Mouse (Mus musculus) lung, embryonic 15.5 days (tissue): ENCODE results near the gene Gm17689. TPM values are rescaled to one million over a fixed set of nuclear protein-coding genes. Genes with fewer than 3 reads are reported as not detected.

Source experiments
- ATAC-seq: fragments of 200-750 bp; cut with Nextera tagmentation; 2 replicates; pipeline ENCODE4 v1.8.0; 2017; ENCODE audit warnings: moderate number of reproducible peaks, borderline replicate concordance; ENCODE audit not compliant: low FRiP score, low TSS enrichment; ENCODE audit errors: extremely low read depth
- H3K27ac ChIP-seq: fragments of 300-500 bp; sonication (generic); 2 replicates; pipeline ENCODE4 v1.5.1; 2015; ENCODE audit warnings: moderate library complexity, mild to moderate bottlenecking, inconsistent platforms
- H3K27me3 ChIP-seq: fragments of 300-500 bp; sonication (generic); 2 replicates; pipeline ENCODE4 v1.6.1; 2015; ENCODE audit warnings: inconsistent platforms
- H3K36me3 ChIP-seq: fragments of 300-500 bp; sonication (generic); 2 replicates; pipeline ENCODE4 v1.6.1; 2015; ENCODE audit warnings: inconsistent platforms
- H3K4me1 ChIP-seq: fragments of 300-500 bp; sonication (generic); 2 replicates; pipeline ENCODE4 v1.6.1; 2015; ENCODE audit warnings: inconsistent platforms
- H3K4me2 ChIP-seq: fragments of 300-500 bp; sonication (generic); 2 replicates; pipeline ENCODE4 v1.6.1; 2015; ENCODE audit warnings: inconsistent platforms, mild to moderate bottlenecking, moderate library complexity
- H3K4me3 ChIP-seq: fragments of 300-500 bp; sonication (generic); 2 replicates; pipeline ENCODE4 v1.5.1; 2015; ENCODE audit warnings: mild to moderate bottlenecking, inconsistent platforms
- H3K9ac ChIP-seq: fragments of 300-500 bp; sonication (generic); 2 replicates; pipeline ENCODE4 v1.6.1; 2015; ENCODE audit warnings: inconsistent platforms
- H3K9me3 ChIP-seq: fragments of 300-500 bp; sonication (generic); 2 replicates; pipeline ENCODE4 v1.6.1; 2016; ENCODE audit warnings: inconsistent platforms
- WGBS: fragments of 180-500 bp; shearing (Covaris S2); methylation state at CpG from one replicate; pipeline ENCODE4 v1.1.7; 2015; 5-methylcytosine and 5-hydroxymethylcytosine counted together
- polyA plus RNA-seq: library from polyadenylated mRNA; unstranded; fragments of >200 nt; fragmentation: Nextera tagmentation; extraction: Ambion mirVana; gene quantifications from 2 replicates; pipeline ENCODE4 v1.2.1, GENCODE M21; 2015

Gm17689 gene
- not detected in 2 replicates for polyA plus RNA-seq

- WGBS, result 60% methylated on average over 1 of the region's 1 CpGs
- ATAC-seq, result no peak
- no peak within 1 kb of the TSS for H3K4me3 ChIP-seq
Observed at GRCm38 (mm10) chr9:36582535-36582934, at the start of gene Gm17689. Gene Gm17689 (minus strand): TSS chr9:36582635.

GRCm38 (mm10) chr9:36541863-36542262 lies 40.6 kb downstream of the Gm17689 start, which contains the start of gene Gm5615:
Gene Gm5615 (minus strand): TSS chr9:36541963.
- ATAC-seq, result no peak
- Histone ChIP-seq H3K27me3 (no peaks in the 10 kb centered on the region), H3K4me1 (no peaks in the 10 kb centered on the region), H3K4me2 (no peak within 1 kb of the TSS), H3K36me3 (no peaks in the 10 kb centered on the region), H3K27ac (no peak within 1 kb of the TSS), H3K9me3 (no peaks in the 10 kb centered on the region), H3K4me3 (no peak within 1 kb of the TSS), H3K9ac (no peak within 1 kb of the TSS)
- WGBS, result 89% methylated on average over 2 of the region's 2 CpGs

More at GRCm38 (mm10) chr9:36582535-36582934, at the start of gene Gm17689:
- H3K9me3 ChIP-seq, result no peaks in the 10 kb centered on the region
- H3K4me1 ChIP-seq, result no peaks in the 10 kb centered on the region
- H3K27me3 ChIP-seq, result no peaks in the 10 kb centered on the region
- H3K36me3 ChIP-seq, result no peaks in the 10 kb centered on the region
- no peak within 1 kb of the TSS for H3K27ac ChIP-seq
- no peak within 1 kb of the TSS for H3K9ac ChIP-seq
- H3K4me2 ChIP-seq, result no peak within 1 kb of the TSS

Other genes starting within 250 kb of the Gm17689 start
- not detected in 2 replicates for gene Gm7257, start 150.8 kb downstream of the Gm17689 start, polyA plus RNA-seq
- not detected in 2 replicates for gene Gm9513, start 107.0 kb downstream of the Gm17689 start, polyA plus RNA-seq
- not detected in 2 replicates for gene Gm5615, start 40.7 kb downstream of the Gm17689 start, polyA plus RNA-seq
- gene A630095E13Rik, start 60.7 kb upstream of the Gm17689 start, polyA plus RNA-seq, result not detected in 2 replicates
- gene Acrv1, start 110.6 kb upstream of the Gm17689 start, polyA plus RNA-seq, result 0.05 TPM in 1 of 2 replicates, not detected in the other
- gene Chek1, start 144.4 kb upstream of the Gm17689 start, polyA plus RNA-seq, result 36.3 and 36.8 TPM in 2 replicates
- gene Stt3a, start 185.0 kb upstream of the Gm17689 start, polyA plus RNA-seq, result 280 and 282 TPM in 2 replicates
- gene Ei24, start 214.8 kb upstream of the Gm17689 start, polyA plus RNA-seq, result 102 and 106 TPM in 2 replicates
- gene Fez1, start 239.2 kb upstream of the Gm17689 start, polyA plus RNA-seq, result 3.1 and 3.8 TPM in 2 replicates